Mouse (Mus musculus) heart, postnatal 0 days (tissue): ENCODE data around the gene Arhgap32. TPM values are rescaled to one million over a fixed set of nuclear protein-coding genes. Genes with fewer than 3 reads are reported as not detected.
"Not testable (repeated sequence)": the region's sequence is repeated elsewhere in the genome, so short reads cannot be mapped to it uniquely, and the experiment has no call there.

Experiments used
- ATAC-seq: fragments of 200-750 bp; cut with Nextera tagmentation; 2 replicates; pipeline ENCODE4 v1.8.0; 2017; ENCODE audit warnings: low read depth, moderate number of reproducible peaks, moderate library complexity; ENCODE audit not compliant: insufficient read depth
- DNase-seq: peaks from one replicate; pipeline ENCODE4 v3.0.0-alpha.2; 2016; ENCODE audit warnings: low spot score
- H3K27ac ChIP-seq: fragments of 300-500 bp; sonication (generic); 2 replicates; pipeline ENCODE4 v1.5.1; 2014; ENCODE audit warnings: low read depth, mild to moderate bottlenecking
- H3K27me3 ChIP-seq: fragments of 300-500 bp; sonication (generic); 2 replicates; pipeline ENCODE4 v1.6.1; 2014; ENCODE audit warnings: low read length, mixed read lengths; ENCODE audit not compliant: control insufficient read depth, insufficient read depth
- H3K36me3 ChIP-seq: fragments of 300-500 bp; sonication (generic); replicated peaks from 2 replicates; pipeline ENCODE4 v1.6.1; 2014; ENCODE audit warnings: low read length, mixed read lengths; ENCODE audit not compliant: control insufficient read depth, insufficient read depth
- H3K4me1 ChIP-seq: fragments of 300-500 bp; sonication (generic); 2 replicates; pipeline ENCODE4 v1.6.1; 2014; ENCODE audit warnings: antibody characterized with exemption; ENCODE audit not compliant: control insufficient read depth, insufficient read depth
- H3K4me2 ChIP-seq: fragments of 300-500 bp; sonication (generic); 2 replicates; pipeline ENCODE4 v1.6.1; 2014; ENCODE audit warnings: low read depth, mild to moderate bottlenecking, low read length, moderate library complexity
- H3K4me3 ChIP-seq: fragments of 300-500 bp; sonication (generic); 2 replicates; pipeline ENCODE4 v1.5.1; 2014; ENCODE audit warnings: low read depth, low read length
- H3K9ac ChIP-seq: fragments of 300-500 bp; sonication (generic); replicated peaks from 2 replicates; pipeline ENCODE4 v1.6.1; 2014; ENCODE audit warnings: low read depth, low read length, mixed read lengths
- H3K9me3 ChIP-seq: fragments of 300-500 bp; sonication (generic); replicated peaks from 2 replicates; pipeline ENCODE4 v1.6.1; 2016; ENCODE audit warnings: low read length; ENCODE audit not compliant: control insufficient read depth
- CTCF ChIP-seq: IDR thresholded peaks from 2 replicates; pipeline ENCODE4 v1.5.1; 2016; ENCODE audit warnings: antibody characterized with exemption, control low read depth, low read depth
- EP300 ChIP-seq: IDR thresholded peaks from 2 replicates; pipeline ENCODE4 v1.6.1; 2016; ENCODE audit warnings: antibody characterized with exemption, low read depth
- WGBS: fragments of 180-500 bp; shearing (Covaris S2); extraction: QIAGEN DNeasy Blood & Tissue Kit; methylation state at CpG from one replicate; pipeline ENCODE4 v1.1.7; 2014; 5-methylcytosine and 5-hydroxymethylcytosine counted together
- polyA plus RNA-seq: library from polyadenylated mRNA; unstranded; fragments of >200 nt; fragmentation: Nextera tagmentation; extraction: Ambion mirVana; gene quantifications from 2 replicates; pipeline ENCODE4 v1.2.1, GENCODE M21; 2015
- total RNA-seq: library from RNA; depleted of rRNA; stranded (reverse); fragments of >200 nt; gene quantifications from 2 replicates; pipeline ENCODE4 v1.2.3, GENCODE M21; 2014; ENCODE audit warnings: low replicate concordance

The Arhgap32 gene
- total and polyA plus RNA-seq, 2 experiments from 2014 or later: 1.8 to 9.0 TPM

DNA sequence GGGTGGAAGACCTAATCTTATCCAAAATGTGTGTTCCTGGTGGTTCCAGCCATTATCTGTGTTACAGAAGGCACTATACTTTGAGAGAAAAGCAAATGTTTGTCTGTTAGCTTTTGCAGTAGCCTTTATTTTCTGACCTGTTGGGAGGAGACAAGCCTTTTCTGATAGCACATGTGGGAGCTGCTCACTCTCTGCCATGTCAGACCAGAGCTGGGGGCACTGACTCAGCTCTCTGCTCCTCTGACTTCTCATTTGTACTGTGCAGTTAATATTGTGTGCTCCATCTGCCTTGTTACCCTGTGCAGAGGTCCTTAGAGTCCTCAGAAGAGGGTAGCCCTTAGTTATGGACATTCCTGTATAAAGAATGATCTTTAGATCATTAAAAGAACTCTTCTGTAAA is 2.5 kb downstream of the Arhgap32 start:
- no peak overlapping the region for H3K9ac ChIP-seq
- H3K4me2 ChIP-seq: no peak overlapping the region
- H3K27me3 ChIP-seq: no peaks in the 10 kb centered on the region
- H3K4me1 ChIP-seq: peaks cover 3% of the 10 kb centered on the region; the same call in 1 of the 2 replicates
- TF ChIP-seq EP300: no peak
- no peak for TF ChIP-seq CTCF
- DNase-seq (no peak), ATAC-seq (no peak)
- no peak overlapping the region for H3K27ac ChIP-seq
- no peaks in the 10 kb centered on the region for H3K36me3 ChIP-seq
- H3K4me3 ChIP-seq: no peak overlapping the region
- H3K9me3 ChIP-seq: no peaks in the 10 kb centered on the region

DNA sequence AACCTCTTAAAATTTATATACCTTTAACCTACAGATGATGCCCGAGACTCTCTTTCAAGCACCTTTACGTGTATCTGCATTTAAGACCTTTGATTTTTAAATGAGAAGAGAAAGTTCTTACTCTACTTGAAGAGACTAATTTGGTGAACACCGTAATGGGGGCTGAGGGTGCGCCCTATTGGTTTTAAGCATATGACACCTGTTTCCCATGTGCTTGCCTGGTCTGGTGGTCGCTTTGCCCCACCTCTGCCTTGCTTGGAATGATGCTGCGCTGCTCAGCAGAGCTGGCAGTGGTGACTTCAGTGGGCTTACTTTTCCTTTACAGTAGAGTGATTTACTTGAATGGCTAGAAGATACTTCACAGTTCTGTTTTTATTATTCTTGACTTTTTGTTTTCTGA is 3.6 kb downstream of the Arhgap32 start:
- TF ChIP-seq EP300 (no peak), CTCF (no peak)
- H3K27me3 ChIP-seq: no peaks in the 10 kb centered on the region

DNA sequence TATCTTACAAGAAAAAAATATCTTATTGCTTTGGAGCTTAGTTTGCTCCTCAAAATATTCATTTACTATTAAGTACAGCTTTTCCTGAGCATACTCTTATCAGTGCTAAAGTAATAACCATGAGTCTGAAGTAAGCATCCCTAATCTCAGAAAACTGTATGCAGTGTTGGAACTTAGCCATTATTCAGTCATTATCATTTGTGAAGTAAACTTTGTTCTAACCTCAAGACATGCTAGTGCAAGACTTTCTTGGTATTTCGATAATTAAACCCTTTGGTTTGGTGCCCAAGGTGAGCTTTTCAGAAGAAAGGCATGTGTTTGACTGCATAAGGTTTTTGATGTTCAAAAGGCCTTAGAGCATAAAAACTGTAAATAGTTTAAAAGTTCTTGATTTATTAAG is 4.2 kb downstream of the Arhgap32 start:
- Histone ChIP-seq H3K9ac (no peak overlapping the region), H3K9me3 (no peaks in the 10 kb centered on the region), H3K36me3 (no peaks in the 10 kb centered on the region), H3K4me1 (peaks cover 3% of the 10 kb centered on the region; the same call in 1 of the 2 replicates), H3K27ac (no peak overlapping the region), H3K4me2 (no peak overlapping the region), H3K4me3 (no peak overlapping the region), H3K27me3 (no peaks in the 10 kb centered on the region)
- WGBS: 76% methylated on average over 1 of the region's 1 CpGs
- TF ChIP-seq CTCF: no peak
- TF ChIP-seq EP300: no peak
- ATAC-seq (no peak), DNase-seq (no peak)

More for the DNA sequence above, 3.6 kb downstream of the Arhgap32 start:
- Histone ChIP-seq H3K4me1 (peaks cover 3% of the 10 kb centered on the region; the same call in 1 of the 2 replicates), H3K4me2 (no peak overlapping the region), H3K9me3 (no peaks in the 10 kb centered on the region), H3K4me3 (no peak overlapping the region), H3K36me3 (no peaks in the 10 kb centered on the region), H3K9ac (no peak overlapping the region), H3K27ac (no peak overlapping the region)
- ATAC-seq (no peak), DNase-seq (no peak)
- 95% methylated on average over 6 of the region's 6 CpGs for WGBS

GRCm38 (mm10) chr9:32121271-32121670 is 5.3 kb downstream of the Arhgap32 start:
- not testable (repeated sequence) for DNase-seq, H3K36me3 ChIP-seq, H3K4me2 ChIP-seq, H3K9me3 ChIP-seq, H3K4me1 ChIP-seq, H3K27ac ChIP-seq, H3K4me3 ChIP-seq, ATAC-seq, H3K27me3 ChIP-seq, H3K9ac ChIP-seq
- WGBS: 96% methylated on average over 13 of the region's 13 CpGs

GRCm38 (mm10) chr9:32136195-32136594 is 20.3 kb downstream of the Arhgap32 start:
- H3K9me3 ChIP-seq: no peaks in the 10 kb centered on the region
- ATAC-seq: no peak
- peaks cover under 1% of the 10 kb centered on the region for H3K4me1 ChIP-seq
- H3K4me2 ChIP-seq: no peak overlapping the region
- H3K4me3 ChIP-seq: no peak overlapping the region
- H3K9ac ChIP-seq: no peak overlapping the region
- no peaks in the 10 kb centered on the region for H3K27me3 ChIP-seq
- no peaks in the 10 kb centered on the region for H3K36me3 ChIP-seq
- TF ChIP-seq CTCF (no peak), EP300 (no peak)
- DNase-seq: no peak
- no peak overlapping the region for H3K27ac ChIP-seq

DNA sequence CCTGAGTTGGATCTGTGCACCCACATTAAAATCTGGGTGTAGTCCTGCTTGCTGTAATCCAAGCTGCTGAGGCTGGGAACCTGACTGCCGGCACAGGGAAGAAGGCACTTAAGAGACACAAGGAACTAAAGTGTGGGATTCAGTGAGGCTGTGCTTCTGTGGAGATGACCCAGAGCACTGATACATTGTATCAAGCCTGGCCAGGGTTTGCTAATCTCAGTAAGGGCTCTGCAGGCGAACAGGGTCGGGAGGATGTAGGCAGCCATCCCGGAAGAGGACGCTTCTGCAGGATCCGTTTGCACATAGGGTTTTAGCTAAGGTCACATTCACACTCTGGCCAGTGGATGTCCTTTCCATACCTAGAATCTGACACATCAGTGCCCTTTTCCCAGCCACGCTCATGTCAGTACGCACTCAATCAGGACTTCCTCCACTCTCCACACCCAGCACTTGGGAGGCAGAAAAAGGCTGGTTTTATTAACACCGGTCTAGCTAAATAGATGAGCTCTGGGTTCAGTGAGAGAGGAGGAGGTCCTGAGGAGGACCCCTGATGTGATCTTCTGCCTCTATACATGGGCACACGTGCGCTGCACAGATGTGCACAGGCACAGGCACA is 20.9 kb downstream of the Arhgap32 start:
- Histone ChIP-seq H3K4me1 (peaks cover 4% of the 10 kb centered on the region), H3K27ac (no peak overlapping the region), H3K4me2 (0 out of 2 replicates have a peak overlapping the region, but pooled peaks have one; percentile 7), H3K36me3 (no peaks in the 10 kb centered on the region), H3K4me3 (no peak overlapping the region), H3K9ac (no peak overlapping the region), H3K27me3 (no peaks in the 10 kb centered on the region), H3K9me3 (no peaks in the 10 kb centered on the region)
- DNase-seq (no peak), ATAC-seq (no peak)
- 47% methylated on average over 11 of the region's 11 CpGs for WGBS
- no peak for TF ChIP-seq CTCF
- TF ChIP-seq EP300: no peak
